ENCODE assay signal across 23 mouse cellular contexts in genomic region chr1:93130242-93130983, GRCm38 (mm10). TPM values are rescaled to one million over a fixed set of nuclear protein-coding genes. Genes with fewer than 3 reads are reported as not detected.
DNase-seq lines count a peak whose midpoint lies in the region; ATAC-seq and TF ChIP-seq lines count a peak whose summit lies in the region.
"Had no signal": no experiment of that assay in that cellular context is flagged by ENCODE, and none has a peak within 500 bp of the region (broad histone marks: within the 10 kb centered on the region; RNA-seq: fewer than 3 reads in every experiment).

No protein-coding gene starts in this region.

- H3K4me1 ChIP-seq in kidney, adult 2 months (ENCODE audit: control insufficient read depth, insufficient read depth, low read length): no peaks in the 10 kb centered on the region
- no peaks in the 10 kb centered on the region for H3K4me1 ChIP-seq in kidney, embryonic 15.5 days
- H3K4me1 ChIP-seq in lung, adult 2 months (ENCODE audit: control insufficient read depth, insufficient read depth, low read length): 0 out of 2 replicates have a peak, but pooled peaks cover 2% of the 10 kb centered on the region
- H3K4me1 ChIP-seq in heart, embryonic 11.5 days (ENCODE audit: control insufficient read depth, insufficient read depth, low read length): no peaks in the 10 kb centered on the region
- H3K4me1 ChIP-seq: heart, embryonic 13.5 days; hindbrain, embryonic 15.5 days; neural tube, embryonic 12.5 days had no signal

- no peaks in the 10 kb centered on the region for H3K9me3 ChIP-seq in kidney, embryonic 15.5 days (replicated peaks)
- H3K9me3 ChIP-seq in heart, embryonic 11.5 days (replicated peaks; ENCODE audit: control insufficient read depth, low read length): no peaks in the 10 kb centered on the region
- H3K9me3 ChIP-seq: embryonic facial prominence, embryonic 13.5 days; heart, embryonic 13.5 days; hindbrain, embryonic 15.5 days; limb, embryonic 12.5 days; liver, embryonic 15.5 days; neural tube, embryonic 12.5 days had no signal

- DNase-seq in kidney, adult 2 months: peak; percentile 35
- peak; percentile 30 for DNase-seq in kidney, postnatal 14 days
- peak; percentile 38 for DNase-seq in lung, adult 2 months
- peak; percentile 90 for DNase-seq in lung, postnatal 36 days
- DNase-seq in testis, postnatal 10 days (ENCODE audit: low spot score): no peak
- DNase-seq: adrenal gland, postnatal 25 days; cerebellum, adult 8-10 months; heart, postnatal 36 days; right cerebral cortex, postnatal 14 days had no signal

- no peak overlapping the region for H3K4me3 ChIP-seq in kidney, adult 2 months (ENCODE audit: insufficient read depth, low read depth, low read length)
- no peak overlapping the region for H3K4me3 ChIP-seq in kidney, embryonic 15.5 days (replicated peaks)
- H3K4me3 ChIP-seq in lung, adult 2 months (replicated peaks; ENCODE audit: extremely low read depth, low read depth, low read length): no peak overlapping the region
- H3K4me3 ChIP-seq in heart, embryonic 11.5 days (ENCODE audit: low read depth, low read length): no peak overlapping the region
- H3K4me3 ChIP-seq: embryonic facial prominence, embryonic 13.5 days; heart, embryonic 13.5 days; hindbrain, embryonic 15.5 days; left cerebral cortex, adult 2 months; limb, embryonic 12.5 days; liver, embryonic 15.5 days; neural tube, embryonic 12.5 days had no signal

- H3K27ac ChIP-seq in kidney, adult 2 months (ENCODE audit: insufficient read depth, low read depth, low read length): no peak overlapping the region
- no peak overlapping the region for H3K27ac ChIP-seq in kidney, embryonic 15.5 days
- H3K27ac ChIP-seq in heart, embryonic 11.5 days (ENCODE audit: low read depth, low read length): no peak overlapping the region
- H3K27ac ChIP-seq: embryonic facial prominence, embryonic 13.5 days; heart, embryonic 13.5 days; hindbrain, embryonic 15.5 days; left cerebral cortex, adult 2 months; limb, embryonic 12.5 days; liver, embryonic 15.5 days; neural tube, embryonic 12.5 days had no signal

- no peak for ATAC-seq in kidney, embryonic 15.5 days (replicated peaks; ENCODE audit: low FRiP score)
- ATAC-seq in heart, embryonic 11.5 days (replicated peaks; ENCODE audit: insufficient number of reproducible peaks, low FRiP score, low TSS enrichment): no peak
- ATAC-seq: intestine, embryonic 16.5 days had no signal

- WGBS in kidney, adult 2 months: 70% methylated on average over 10 of the region's 10 CpGs
- 66% methylated on average over 10 of the region's 10 CpGs for WGBS in kidney, embryonic 15.5 days
- WGBS in lung, adult 2 months: 52% methylated on average over 10 of the region's 10 CpGs
- 70% methylated on average over 10 of the region's 10 CpGs for WGBS in heart, embryonic 11.5 days (ENCODE audit: insufficient replicate concordance)

- no peaks in the 10 kb centered on the region for H3K36me3 ChIP-seq in kidney, adult 2 months (ENCODE audit: control insufficient read depth, insufficient read depth, low read length)
- H3K36me3 ChIP-seq in kidney, embryonic 15.5 days: no peaks in the 10 kb centered on the region
- no peaks in the 10 kb centered on the region for H3K36me3 ChIP-seq in heart, embryonic 11.5 days (ENCODE audit: control insufficient read depth, insufficient read depth, low read length)
- H3K36me3 ChIP-seq: embryonic facial prominence, embryonic 13.5 days; heart, embryonic 13.5 days; hindbrain, embryonic 15.5 days; limb, embryonic 12.5 days; liver, embryonic 15.5 days; neural tube, embryonic 12.5 days had no signal

- no peak overlapping the region for H3K9ac ChIP-seq in kidney, embryonic 15.5 days
- H3K9ac ChIP-seq in heart, embryonic 11.5 days (ENCODE audit: low read depth, low read length): no peak overlapping the region
- H3K9ac ChIP-seq: embryonic facial prominence, embryonic 13.5 days; heart, embryonic 13.5 days; hindbrain, embryonic 15.5 days; limb, embryonic 12.5 days; liver, embryonic 15.5 days; neural tube, embryonic 12.5 days had no signal

- H3K4me2 ChIP-seq in kidney, embryonic 15.5 days: no peak overlapping the region
- H3K4me2 ChIP-seq in heart, embryonic 11.5 days: no peak overlapping the region
- H3K4me2 ChIP-seq: embryonic facial prominence, embryonic 13.5 days; heart, embryonic 13.5 days; hindbrain, embryonic 15.5 days; limb, embryonic 12.5 days; liver, embryonic 15.5 days; neural tube, embryonic 12.5 days had no signal

- no peaks in the 10 kb centered on the region for H3K27me3 ChIP-seq in kidney, adult 2 months (replicated peaks; ENCODE audit: control insufficient read depth, insufficient read depth, low read length)
- H3K27me3 ChIP-seq in kidney, embryonic 15.5 days: no peaks in the 10 kb centered on the region
- peaks cover 8% of the 10 kb centered on the region for H3K27me3 ChIP-seq in heart, embryonic 11.5 days (ENCODE audit: control insufficient read depth, insufficient read depth, low read length)
- H3K27me3 ChIP-seq: embryonic facial prominence, embryonic 13.5 days; hindbrain, embryonic 15.5 days; limb, embryonic 12.5 days; liver, embryonic 15.5 days; neural tube, embryonic 12.5 days had no signal

- no peak for TF ChIP-seq CTCF in kidney, adult 2 months (conservative IDR thresholded peaks at IDR 0.05; ENCODE audit: insufficient read depth, insufficient read length, low read depth, low read length)
- no peak for TF ChIP-seq CTCF in lung, adult 2 months (IDR thresholded peaks at IDR 0.05; ENCODE audit: insufficient read depth, low read length)

- TF ChIP-seq POLR2A in kidney, adult 2 months (IDR thresholded peaks at IDR 0.05; ENCODE audit: low read depth, low read length): no peak
- TF ChIP-seq POLR2A in lung, adult 2 months (IDR thresholded peaks at IDR 0.05; ENCODE audit: borderline replicate concordance, extremely low read depth, low read depth, low read length): no peak

RNA-seq across cellular contexts. Expression of gene Agxt, which starts 4.6 kb away (rescaled TPM):
- 0.08 TPM in 1 of 2 replicates, not detected in the other for polyA plus RNA-seq in kidney, adult 2 months (2012; rRNA removed)
- 0.38 TPM in 1 of 2 replicates, not detected in the other for polyA plus RNA-seq in kidney, embryonic 15.5 days (2015; fragmentation: Nextera tagmentation; extraction: Ambion mirVana)
- polyA plus RNA-seq in lung, adult 2 months (2012; rRNA removed): not detected in 2 replicates
- polyA plus RNA-seq in heart, embryonic 11.5 days (2014; fragmentation: Nextera tagmentation; extraction: Ambion mirVana): 0.61 TPM in 1 of 2 replicates, not detected in the other
- polyA plus RNA-seq: C2C12; cortical plate, adult 2 months; embryonic facial prominence, embryonic 13.5 days; frontal cortex, adult 2 months; heart, embryonic 13.5 days; hindbrain, embryonic 15.5 days; limb, embryonic 12.5 days; neural tube, embryonic 12.5 days; urinary bladder, adult 2 months had no signal

RNA-seq across cellular contexts. Expression of gene Kif1a, which starts 28.7 kb away (rescaled TPM):
- polyA plus RNA-seq in kidney, adult 2 months (2012; rRNA removed): 1.3 and 1.4 TPM in 2 replicates
- 7.0 and 10.0 TPM in 2 replicates for polyA plus RNA-seq in kidney, embryonic 15.5 days (2015; fragmentation: Nextera tagmentation; extraction: Ambion mirVana)
- polyA plus RNA-seq in lung, adult 2 months (2012; rRNA removed): 2.0 and 2.7 TPM in 2 replicates
- 5.7 and 6.3 TPM in 2 replicates for polyA plus RNA-seq in heart, embryonic 11.5 days (2014; fragmentation: Nextera tagmentation; extraction: Ambion mirVana)

RNA-seq across cellular contexts. Expression of gene 2310007B03Rik, which starts 30.3 kb away (rescaled TPM):
- polyA plus RNA-seq in kidney, adult 2 months (2012; rRNA removed): 7.9 and 10.4 TPM in 2 replicates
- polyA plus RNA-seq in kidney, embryonic 15.5 days (2015; fragmentation: Nextera tagmentation; extraction: Ambion mirVana): 1.2 and 1.4 TPM in 2 replicates
- 72.6 and 75.8 TPM in 2 replicates for polyA plus RNA-seq in lung, adult 2 months (2012; rRNA removed)
- polyA plus RNA-seq in heart, embryonic 11.5 days (2014; fragmentation: Nextera tagmentation; extraction: Ambion mirVana): 0.11 TPM in 1 of 2 replicates, not detected in the other
- polyA plus RNA-seq: cortical plate, adult 2 months; frontal cortex, adult 2 months had no signal

RNA-seq across cellular contexts. Expression of gene Crocc2, which starts 38.1 kb away (rescaled TPM):
- 0.03 and 0.04 TPM in 2 replicates for polyA plus RNA-seq in kidney, adult 2 months (2012; rRNA removed)
- polyA plus RNA-seq in kidney, embryonic 15.5 days (2015; fragmentation: Nextera tagmentation; extraction: Ambion mirVana): 0.19 and 0.25 TPM in 2 replicates
- polyA plus RNA-seq in lung, adult 2 months (2012; rRNA removed): 2.2 and 2.8 TPM in 2 replicates
- polyA plus RNA-seq in heart, embryonic 11.5 days (2014; fragmentation: Nextera tagmentation; extraction: Ambion mirVana): 0.10 and 0.24 TPM in 2 replicates
- polyA plus RNA-seq: liver, embryonic 15.5 days had no signal
